Mouse (Mus musculus) stomach, embryonic 16.5 days (tissue): Measurements from ENCODE around the gene Gm3854. TPM values are rescaled to one million over a fixed set of nuclear protein-coding genes. Genes with fewer than 3 reads are reported as not detected.

ENCODE experiments used
- polyA plus RNA-seq: library from polyadenylated mRNA; unstranded; fragments of >200 nt; fragmentation: Nextera tagmentation; extraction: Ambion mirVana; gene quantifications from 2 replicates; pipeline ENCODE4 v1.2.1, GENCODE M21; 2015

Gene Gm3854
- polyA plus RNA-seq, 1 experiment from 2014 or later, result 1.7 TPM

Other genes starting within 250 kb of the Gm3854 start
- 15.0 and 22.0 TPM in 2 replicates for gene Zfp787, start 187.8 kb upstream of the Gm3854 start, polyA plus RNA-seq
- gene Zfp444, start 171.5 kb upstream of the Gm3854 start, polyA plus RNA-seq, result 28.8 and 32.7 TPM in 2 replicates
- gene Galp, start 146.7 kb upstream of the Gm3854 start, polyA plus RNA-seq, result not detected in 2 replicates
- gene Zscan5b, start 121.5 kb upstream of the Gm3854 start, polyA plus RNA-seq, result not detected in 2 replicates
- gene Epp13, start 91.0 kb upstream of the Gm3854 start, polyA plus RNA-seq, result not detected in 2 replicates
- 7.4 and 9.8 TPM in 2 replicates for gene Zfp667, start 57.2 kb upstream of the Gm3854 start, polyA plus RNA-seq
- gene Zfp583, start 12.5 kb upstream of the Gm3854 start, polyA plus RNA-seq, result 4.6 and 5.9 TPM in 2 replicates
- 2.8 and 3.0 TPM in 2 replicates for gene Zfp78, start 19.5 kb downstream of the Gm3854 start, polyA plus RNA-seq
- gene Zfp28, start 39.5 kb downstream of the Gm3854 start, polyA plus RNA-seq, result 6.4 and 6.7 TPM in 2 replicates
- gene Smim17, start 55.0 kb downstream of the Gm3854 start, polyA plus RNA-seq, result 0.31 TPM in 1 of 2 replicates, not detected in the other
- gene Gm20715, start 66.5 kb downstream of the Gm3854 start, polyA plus RNA-seq, result not detected in 2 replicates
- not detected in 2 replicates for gene Olfr1344, start 94.9 kb downstream of the Gm3854 start, polyA plus RNA-seq
- gene Olfr1336, start 112.4 kb downstream of the Gm3854 start, polyA plus RNA-seq, result not detected in 2 replicates
- not detected in 2 replicates for gene Olfr1346, start 123.3 kb downstream of the Gm3854 start, polyA plus RNA-seq
- not detected in 2 replicates for gene Olfr5, start 143.2 kb downstream of the Gm3854 start, polyA plus RNA-seq
- gene Olfr1347, start 156.0 kb downstream of the Gm3854 start, polyA plus RNA-seq, result not detected in 2 replicates
- gene Olfr1348, start 165.0 kb downstream of the Gm3854 start, polyA plus RNA-seq, result not detected in 2 replicates
- gene Olfr1349, start 179.2 kb downstream of the Gm3854 start, polyA plus RNA-seq, result not detected in 2 replicates
- gene Olfr1350, start 221.1 kb downstream of the Gm3854 start, polyA plus RNA-seq, result not detected in 2 replicates